Mouse (Mus musculus) olfactory bulb, adult 2 months (tissue): ENCODE measurements around the gene Dnajc25.

Experiments
- CTCF ChIP-seq: fragments of 200-500 bp; IDR thresholded peaks from 2 replicates; pipeline ENCODE4 v1.5.1; 2012; ENCODE audit warnings: low read depth, mild to moderate bottlenecking, low read length, moderate library complexity; ENCODE audit not compliant: insufficient read depth
- POLR2A ChIP-seq: fragments of 200-500 bp; IDR thresholded peaks from 2 replicates; pipeline ENCODE4 v1.6.1; 2012; ENCODE audit warnings: mild to moderate bottlenecking, low read depth, low read length, moderate library complexity; ENCODE audit not compliant: insufficient read depth

- TF ChIP-seq CTCF = no peak
- no peak for TF ChIP-seq POLR2A
Observed at GRCm38 (mm10) chr4:58963271-58963670, 31.6 kb upstream of the Dnajc25 start.
